Mouse (Mus musculus) MN1 (cell line): ENCODE measurements around the gene Alg14.

Experiments
- DNase-seq: peaks from one replicate; pipeline ENCODE4 v3.0.0-alpha.2; 2016; ENCODE audit warnings: low spot score

The Alg14 gene

DNA sequence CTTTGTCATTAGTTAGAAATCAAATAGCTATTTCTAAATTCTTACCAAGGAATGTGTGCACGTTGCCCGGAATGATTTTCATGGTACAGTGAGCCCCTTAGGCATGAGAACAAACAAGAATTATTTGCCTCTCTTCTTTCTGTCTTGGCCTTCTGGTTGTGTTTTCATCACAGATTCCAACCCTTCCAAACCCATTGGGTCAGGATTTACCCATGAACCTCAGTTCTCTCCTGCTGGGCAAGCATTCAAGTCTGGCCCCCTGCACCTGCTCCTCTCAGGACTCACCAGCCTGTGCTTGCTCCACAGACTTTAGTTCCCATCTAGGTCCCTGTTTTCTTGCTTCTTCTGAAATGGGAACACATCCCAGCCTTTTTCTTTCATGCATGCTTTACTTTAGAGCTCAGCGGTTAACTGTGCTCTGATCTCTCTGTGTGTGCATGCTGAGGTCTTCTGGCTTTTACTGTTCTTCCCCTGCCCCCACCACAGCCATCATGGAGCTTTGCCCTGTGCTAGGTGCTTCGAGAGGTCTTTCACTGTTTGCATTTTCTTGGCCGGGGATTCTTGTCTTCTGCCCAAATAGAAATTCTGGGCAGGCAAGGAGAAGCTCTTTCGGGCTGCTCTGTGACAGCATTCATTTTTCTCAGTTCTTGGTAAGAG lies 44.8 kb downstream of the Alg14 start:
- DNase-seq, result no peak

DNA sequence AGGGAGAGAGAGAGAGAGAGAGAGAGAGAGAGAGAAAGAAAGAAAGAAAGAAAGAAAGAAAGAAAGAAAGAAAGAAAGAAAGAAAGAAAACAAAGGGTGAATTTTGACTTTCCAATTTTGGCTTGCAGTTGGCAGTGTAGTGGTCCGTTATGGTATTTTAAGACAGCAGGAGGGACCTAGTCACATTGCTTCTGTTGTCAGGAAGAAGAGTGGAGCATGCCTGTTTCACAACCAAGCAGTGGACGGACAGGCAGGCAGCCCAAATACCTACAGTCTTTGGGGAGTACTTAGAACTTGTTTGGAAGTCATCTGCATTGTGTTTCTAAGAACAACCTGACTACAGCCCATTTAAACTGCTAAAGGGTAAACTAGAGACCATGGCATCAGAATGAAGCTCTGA lies 47.1 kb downstream of the Alg14 start:
- DNase-seq, result no peak

DNA sequence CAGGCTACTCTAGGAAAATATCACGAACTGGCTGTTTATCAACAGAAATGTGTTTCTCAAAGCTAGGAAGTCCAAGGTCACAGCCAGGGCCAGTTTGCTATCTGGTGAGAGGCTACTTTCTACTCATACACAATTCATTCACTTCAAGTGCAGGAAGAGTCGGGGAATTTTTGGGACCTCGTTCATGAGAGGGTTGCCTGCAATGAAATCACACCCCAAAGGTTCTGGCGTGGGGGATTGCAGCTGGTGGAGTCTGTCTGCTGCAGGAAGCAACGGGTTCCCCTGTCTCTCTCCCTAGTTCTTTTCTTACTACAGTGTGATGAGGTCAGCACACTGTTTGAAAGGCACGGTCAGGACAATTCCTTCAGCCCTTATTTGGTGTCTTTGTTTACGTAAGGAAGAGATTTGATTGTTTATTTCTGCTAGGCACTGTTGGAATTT lies 48.8 kb downstream of the Alg14 start:
- no peak for DNase-seq

DNA sequence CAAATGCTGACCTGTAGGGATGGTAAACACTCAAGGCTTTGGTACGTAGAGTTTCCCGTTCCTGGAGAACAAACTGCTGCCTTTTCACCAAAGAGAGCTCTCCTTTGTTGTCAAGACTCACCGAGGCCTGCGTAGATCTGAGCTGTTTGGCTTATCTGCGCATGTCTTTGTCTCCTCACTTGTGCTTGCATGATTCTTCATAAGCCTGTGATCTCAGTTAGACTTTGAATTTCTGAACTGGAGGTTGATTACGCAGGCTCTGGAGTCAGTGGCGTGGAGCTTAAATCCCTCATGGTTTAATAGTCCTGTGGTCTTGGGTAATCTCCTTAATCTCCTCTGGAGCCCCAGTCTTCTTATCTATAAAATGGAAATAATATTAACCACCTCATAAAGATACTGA lies 51.7 kb downstream of the Alg14 start:
- no peak for DNase-seq

DNA sequence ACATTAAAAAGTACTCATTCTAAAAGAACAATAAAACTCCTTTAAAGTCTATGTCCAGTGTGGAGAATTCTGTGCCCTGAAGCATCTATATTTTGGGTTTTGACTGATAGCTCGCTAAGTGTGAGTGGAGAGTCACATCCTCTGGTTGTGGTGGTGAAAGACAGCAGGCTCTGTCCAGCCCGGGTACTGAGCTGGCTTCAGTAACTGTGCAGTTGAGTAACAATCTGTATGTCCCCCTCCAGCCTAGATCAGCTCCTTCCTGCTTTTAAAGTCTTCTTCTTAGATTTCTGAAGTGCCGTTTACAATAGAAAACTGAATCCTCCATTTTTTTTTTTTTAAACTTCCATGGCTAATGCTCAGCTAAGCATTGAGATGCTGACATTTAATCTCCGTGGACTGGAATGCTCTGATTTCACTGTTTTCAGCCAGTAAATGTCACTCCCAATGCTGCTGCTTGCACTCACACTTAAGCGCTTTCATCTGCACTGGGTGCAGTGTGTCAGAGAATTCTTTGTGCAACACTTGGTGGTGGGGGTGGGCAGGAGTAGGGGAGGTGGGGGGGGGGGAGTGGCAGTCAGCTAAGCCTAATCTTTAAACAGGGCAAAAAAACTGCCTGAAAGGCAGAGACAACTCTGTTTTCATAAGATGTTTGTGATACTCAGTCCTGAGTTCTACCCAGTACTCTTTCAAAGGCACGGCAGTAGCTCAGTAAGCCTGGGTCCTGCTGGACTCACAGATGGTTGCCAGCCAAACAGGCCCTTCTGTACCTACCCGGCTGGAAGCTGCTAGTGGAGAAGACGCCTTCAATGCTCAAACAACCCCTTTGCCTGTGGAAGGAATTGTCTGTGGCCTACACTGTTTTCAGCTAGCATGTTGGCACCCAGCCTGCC lies 52.7 kb downstream of the Alg14 start:
- no peak for DNase-seq

DNA sequence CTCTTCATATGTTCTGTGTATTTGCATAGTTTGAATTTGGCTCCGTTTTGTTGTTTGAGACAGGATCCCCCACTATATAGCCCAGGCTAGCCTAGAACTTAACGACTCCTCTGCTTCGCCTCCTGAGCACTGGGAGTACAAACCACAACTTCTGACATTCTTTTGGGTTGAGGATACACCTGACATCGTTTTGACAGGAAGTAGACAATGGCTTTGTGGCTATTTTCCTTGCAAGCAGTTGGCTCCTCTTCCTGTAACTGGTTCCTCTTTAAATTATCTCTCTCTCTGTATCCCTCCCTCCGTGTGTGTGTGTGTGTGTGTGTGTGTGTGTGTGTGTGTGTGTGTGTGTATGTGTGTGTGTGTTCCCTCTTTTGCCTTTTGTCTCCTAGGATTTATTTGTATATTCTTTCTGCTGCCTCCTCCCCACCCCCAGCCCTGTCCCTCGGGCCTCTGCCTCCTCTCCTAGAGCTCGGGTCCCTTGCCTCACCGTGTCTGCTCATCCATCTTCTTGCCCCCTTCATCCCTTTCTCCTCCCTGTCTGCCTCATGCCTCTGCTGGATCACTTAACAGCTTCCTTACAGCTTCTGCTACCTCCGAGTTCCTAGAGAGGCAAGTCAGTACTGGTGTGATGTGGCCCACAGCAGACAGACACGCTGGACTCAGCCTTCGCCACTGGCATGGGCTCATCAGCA lies 53.5 kb downstream of the Alg14 start:
- DNase-seq, result no peak

DNA sequence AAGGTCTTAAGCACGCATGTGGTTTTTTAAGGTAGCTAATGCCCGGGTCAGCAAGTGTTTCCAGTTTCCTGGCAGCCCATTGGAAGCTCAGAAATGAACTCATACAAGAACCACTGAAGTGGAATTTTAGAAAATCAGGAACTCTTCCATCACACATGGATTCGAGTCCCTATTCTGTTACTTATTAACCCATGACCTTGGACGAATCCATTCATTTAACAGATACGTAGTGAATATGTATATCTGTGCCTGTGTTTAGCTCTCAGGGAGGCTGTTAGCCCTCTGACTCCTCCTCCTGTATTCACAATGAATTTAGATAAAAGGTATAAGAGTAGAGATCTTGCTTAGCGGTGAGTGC lies 54.0 kb downstream of the Alg14 start:
- DNase-seq, result no peak

DNA sequence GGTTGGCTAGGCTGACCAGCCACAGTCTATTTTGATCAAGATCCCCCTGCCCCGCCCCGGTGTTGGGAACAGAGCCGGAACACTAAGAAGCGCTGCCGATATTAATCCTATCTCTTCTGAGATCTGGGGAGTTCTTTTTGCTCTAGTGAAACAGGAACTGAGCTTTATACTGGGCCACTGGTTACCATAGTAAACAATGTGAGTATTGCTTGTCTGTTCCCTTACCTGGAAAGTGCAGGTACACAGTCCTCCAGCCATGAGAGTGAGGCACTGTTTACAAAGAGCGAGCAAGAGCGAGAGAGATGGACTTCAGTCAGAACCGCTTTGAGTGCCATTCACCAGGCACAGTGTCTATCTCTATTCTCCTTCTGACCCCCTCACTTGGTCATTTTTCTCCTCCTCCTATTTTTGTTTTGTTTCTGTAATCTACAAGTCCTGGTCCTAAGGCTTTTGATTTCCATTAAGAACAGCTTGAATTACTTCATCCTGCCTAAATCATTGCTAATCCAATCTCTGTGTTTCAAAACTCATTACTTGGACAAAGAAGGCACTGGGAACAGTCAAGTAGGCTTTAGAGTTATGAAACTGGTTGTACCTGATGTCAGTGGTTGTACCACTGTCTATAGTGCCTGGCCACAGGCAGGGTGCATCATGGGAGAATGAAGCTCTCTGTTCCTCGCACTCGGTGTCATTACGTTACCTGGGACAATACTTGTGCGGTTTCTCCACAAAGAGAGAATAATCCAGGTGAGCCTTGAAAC lies 55.1 kb downstream of the Alg14 start:
- DNase-seq, result no peak

DNA sequence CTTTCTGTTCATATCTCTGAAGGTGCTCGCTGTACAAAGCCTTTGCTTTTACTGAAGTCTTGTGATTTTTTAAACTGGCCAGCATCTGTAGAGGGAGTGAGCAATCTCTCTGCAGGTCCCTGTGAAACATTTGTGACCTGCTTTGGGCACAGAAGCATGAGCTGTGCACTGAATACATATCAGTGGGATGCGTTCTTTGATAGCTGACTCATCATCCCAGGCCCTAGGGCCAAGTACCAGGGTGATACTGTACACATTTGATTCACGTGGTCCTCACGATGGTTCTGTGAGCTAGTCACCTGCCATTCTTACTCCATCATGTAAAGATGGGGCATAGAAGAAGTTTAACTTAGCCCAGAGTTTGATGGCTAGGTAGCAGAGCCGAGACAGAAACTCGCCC lies 57.2 kb downstream of the Alg14 start:
- DNase-seq, result no peak

DNA sequence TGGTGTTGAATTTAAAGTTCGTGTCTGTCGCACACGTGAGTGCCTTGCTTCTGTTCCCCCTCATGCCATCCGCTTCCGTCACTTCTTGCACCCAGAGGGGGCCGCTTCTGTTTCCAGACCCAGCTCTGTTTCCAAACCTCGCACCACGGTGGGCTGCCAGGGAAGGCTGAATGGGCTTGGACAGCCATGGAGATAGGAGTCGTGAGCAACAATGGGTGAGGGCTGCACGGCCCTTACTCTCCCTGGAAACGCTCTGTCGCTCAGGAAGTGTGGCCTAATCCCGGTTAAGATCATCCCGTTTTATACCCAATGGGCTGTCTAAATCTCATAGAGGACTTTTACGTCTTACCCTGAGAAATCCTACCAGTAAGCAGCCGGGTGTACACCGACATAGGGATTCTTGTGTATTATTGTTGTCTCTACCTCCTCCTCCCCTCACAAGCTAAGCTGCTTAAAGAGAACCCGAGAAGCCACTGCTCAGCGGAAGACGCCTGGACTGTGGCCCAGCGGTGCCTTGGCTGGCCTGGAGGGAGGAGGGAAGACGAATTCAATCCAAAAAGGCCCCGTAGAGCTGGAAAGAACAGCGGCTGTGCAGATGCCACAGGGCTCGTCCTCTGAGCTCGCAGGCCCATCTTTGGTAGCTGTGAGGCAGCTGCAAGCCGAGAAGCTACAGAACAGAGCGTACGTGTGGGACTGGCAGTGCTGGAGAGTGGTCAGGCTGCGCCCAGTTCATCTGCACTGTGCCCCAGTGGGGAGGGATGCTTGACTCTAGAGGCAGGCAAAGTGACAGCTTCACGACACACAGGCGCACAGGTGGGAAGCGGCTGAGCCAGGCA lies 58.0 kb downstream of the Alg14 start:
- DNase-seq, result no peak

DNA sequence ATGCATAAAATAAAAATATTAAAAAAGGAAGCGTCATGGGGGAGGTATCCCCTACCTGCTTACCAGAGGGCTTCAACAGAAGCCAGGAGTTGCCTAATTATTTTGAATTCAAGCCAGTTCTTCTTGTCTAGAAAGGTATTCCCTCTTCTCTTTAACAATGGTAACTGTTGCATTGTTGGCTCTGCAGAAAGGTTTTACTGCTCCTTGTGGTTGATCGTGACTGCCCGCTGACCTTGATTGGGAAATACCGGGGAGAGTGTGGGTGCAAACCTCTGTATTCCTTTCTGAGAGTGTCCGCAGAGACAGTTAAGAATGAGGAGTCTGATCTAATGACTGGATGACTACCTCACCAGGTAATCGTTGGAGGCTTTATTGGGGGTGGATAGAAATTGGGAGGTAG lies 59.7 kb downstream of the Alg14 start:
- no peak for DNase-seq

DNA sequence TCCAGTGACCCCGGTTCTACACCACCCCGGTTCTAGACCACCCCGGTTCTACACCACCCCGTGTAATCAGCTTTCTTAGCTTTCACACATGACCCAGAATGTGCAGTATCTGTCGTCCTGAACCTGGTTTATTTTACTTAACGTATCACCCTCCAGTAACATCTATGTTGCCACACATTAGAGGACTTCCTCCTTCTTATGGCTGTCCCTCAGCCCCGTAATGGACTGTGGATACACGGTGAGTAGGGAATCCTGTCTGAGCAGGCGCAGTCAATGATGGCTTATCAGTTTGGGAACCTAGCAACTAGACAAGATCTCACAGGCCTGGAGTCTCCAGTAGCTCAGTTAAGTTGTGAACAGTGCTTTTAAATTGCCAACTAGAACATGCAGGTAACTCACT lies 62.7 kb downstream of the Alg14 start:
- no peak for DNase-seq

DNA sequence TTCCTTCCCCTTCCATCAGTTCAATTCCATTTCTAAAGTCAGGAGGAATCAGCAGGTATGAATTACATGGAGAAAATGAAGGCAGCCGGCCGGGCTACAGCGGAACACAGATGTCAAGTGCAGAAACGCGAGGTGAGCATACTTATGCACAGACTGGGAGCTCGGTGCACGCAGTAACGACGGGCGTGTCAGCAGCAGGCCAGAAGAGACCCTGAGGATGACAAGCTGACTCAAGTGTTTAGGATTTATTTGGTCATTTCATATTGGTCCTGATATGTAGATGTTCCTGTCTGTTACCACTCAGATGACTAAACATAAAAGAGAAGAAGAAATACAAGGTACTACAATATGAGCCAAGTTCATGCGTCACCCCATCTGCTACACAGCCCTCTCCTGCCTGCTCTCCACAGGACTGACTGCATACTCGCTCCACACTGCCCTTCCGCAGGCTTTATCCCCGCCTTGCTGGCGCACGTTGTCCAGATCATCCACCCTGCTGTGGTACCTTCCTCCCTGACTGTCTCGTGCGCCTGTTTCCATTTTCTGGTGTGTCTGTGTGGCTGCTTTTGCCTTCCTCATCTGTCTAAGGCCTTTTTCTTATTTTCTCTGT lies 63.4 kb downstream of the Alg14 start:
- DNase-seq, result no peak

DNA sequence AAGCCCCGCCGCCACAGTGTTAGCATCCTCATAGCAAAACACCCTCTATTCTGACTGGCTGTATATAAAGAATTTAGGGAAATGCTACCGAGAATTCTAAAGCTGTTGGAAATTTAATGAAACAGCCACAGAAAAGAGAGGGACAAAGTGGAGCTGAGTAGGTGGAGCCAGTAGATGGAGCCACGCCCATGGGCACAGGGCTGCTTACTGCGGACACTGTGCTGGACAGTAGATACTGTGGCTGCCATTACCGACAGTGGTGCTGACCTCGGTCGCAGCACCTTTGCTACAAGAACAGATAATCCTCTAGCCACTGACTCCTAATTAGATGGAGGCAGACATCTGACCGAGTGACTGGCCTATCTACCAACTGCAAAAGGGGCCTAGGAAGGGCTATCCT lies 64.0 kb downstream of the Alg14 start:
- DNase-seq, result no peak

DNA sequence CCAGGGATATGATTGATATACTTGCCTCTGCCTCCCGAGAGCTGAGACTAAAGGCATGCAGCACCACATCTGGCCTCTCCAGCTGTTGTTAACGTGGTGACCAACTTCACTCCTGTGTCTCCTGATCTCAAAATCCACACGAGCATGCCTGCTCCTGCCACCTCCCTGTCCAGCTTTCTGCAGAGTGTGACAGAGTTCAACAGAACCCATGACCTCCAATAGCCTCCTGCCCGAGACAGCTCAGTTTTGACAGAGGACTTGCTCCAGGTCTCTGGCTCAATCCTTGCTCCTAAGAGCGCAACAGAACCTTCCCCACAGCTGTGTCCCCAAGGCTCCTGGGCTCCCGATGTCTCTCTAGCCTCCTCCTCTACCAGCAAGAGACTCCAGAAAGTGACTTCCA lies 64.5 kb downstream of the Alg14 start:
- no peak for DNase-seq

DNA sequence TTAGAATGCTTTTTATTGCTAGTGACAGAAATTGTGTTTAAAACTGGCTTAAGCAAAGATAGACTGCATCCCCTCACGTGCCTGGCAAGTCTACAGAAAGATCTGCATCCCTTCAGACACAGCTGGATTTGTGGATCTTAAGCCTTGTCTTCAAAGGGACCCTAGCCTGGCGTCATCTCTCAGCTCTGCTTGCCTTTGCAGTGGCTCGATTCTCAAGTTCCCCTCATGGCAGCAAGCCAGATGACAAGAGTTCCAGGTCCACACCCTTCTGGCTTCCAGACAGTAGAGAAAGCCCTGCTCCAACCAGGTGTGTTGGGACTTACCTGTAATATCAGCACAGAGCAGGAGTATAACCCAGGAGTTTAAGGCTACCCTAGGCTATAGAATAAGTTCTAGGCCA lies 65.5 kb downstream of the Alg14 start:
- DNase-seq, result no peak

DNA sequence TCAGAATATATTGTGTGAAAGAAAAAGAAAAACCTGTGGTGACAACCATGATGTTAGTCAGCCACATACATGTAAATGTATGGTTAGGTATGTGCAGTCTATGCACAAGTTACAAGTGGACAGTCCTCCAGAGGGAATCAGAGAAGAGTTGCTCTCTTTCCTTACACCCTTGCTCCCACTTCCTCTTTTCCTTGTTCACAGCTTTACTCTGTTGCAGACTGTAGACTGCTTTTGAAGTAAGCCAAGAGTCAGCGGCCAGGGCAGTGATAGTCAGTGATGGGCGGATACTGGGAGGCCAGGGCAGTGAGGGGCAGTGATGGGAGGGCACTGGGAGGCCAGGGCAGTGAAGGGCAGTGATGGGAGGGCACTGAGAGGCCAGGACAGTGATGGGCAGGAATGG lies 66.7 kb downstream of the Alg14 start:
- DNase-seq, result no peak

DNA sequence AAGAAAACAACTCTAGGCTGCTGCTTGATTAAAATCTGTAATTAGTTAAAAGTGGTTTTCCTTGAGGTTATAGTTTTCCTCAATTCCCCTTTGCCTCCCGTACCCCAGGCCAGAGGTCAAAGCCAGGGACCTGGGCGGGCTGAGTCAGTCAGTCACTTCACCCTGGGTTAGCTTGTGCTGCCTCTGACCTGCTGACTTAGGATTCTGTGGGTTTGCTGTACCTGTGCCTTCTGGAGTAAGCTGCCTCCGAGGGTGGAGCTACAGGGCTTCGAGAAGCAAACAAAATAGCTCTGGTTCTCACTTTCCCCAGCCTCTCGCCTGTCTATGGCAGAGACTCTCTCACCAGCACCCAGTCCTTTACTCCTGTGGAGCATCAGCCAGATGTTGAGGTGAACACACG lies 67.3 kb downstream of the Alg14 start:
- DNase-seq, result no peak

DNA sequence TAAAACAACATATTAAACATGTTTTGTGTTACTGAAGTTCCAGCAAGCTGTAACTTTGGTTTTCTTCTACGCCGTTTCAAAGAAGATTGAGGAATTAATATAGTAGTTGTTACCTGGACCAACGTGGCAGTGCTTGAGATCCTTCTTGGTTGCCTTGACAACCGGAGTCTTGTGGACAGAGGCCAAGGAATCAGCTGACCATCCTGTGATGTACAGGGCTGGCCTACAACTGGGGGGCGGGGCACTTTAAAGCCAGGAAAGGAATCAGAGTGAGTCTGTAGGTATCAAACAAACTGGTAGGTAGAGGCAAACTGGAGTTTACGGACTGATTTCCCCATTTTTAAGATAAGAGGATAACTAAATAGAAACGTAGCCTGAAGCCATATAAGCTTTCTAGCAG lies 67.7 kb downstream of the Alg14 start:
- peak; percentile 10 for DNase-seq

DNA sequence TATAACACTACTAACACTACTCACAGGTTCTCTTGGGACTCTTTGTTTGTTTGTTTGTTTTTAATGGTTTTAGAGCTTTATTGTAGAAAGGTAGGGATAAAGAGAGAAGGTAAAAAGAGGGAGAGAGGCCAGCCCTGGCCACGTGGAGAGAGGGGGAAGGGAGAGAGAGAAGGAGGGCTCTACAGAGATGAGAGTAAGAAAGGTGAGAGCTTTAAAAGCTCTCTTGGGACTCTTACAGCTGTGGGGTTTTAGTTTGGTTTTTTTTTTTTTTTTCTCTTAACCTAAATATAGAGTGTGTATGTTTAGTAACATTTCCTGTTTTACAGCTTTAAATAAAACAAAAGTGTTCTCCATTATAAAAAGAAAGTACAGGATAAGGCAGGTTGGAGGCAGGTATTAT lies 70.4 kb downstream of the Alg14 start:
- DNase-seq, result no peak

DNA sequence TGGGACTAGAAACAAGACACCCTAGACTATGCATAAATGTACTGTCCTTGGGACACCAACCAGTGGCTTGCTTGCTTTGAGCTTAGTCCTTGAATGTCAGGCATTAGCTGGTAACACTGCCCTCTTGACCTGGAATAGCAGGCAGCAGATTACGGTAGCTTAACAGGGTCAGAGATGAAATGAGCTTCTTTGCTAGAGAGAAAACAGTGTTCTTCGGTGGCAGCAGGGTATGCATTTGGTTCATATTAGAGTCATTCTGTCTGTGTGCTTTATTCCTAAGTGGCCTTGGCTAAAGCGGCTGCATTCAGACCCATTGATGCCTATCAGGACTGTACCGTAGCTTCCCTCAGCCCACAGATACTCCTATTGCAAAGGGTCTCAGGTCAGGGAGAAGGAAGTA lies 72.8 kb downstream of the Alg14 start:
- DNase-seq, result no peak
